Mouse (Mus musculus) liver, adult 2 months (tissue): ENCODE measurements at regions not wholly inside any gene's neighbourhood (a gene's known extent, or its start where the extent isn't known, plus 50 kb on each side); places are given as distances from the start of the nearest gene placed in this dataset.

Source experiments
- CTCF ChIP-seq: fragments of 200-500 bp; IDR thresholded peaks from 2 replicates; pipeline ENCODE4 v1.5.1; 2011; ENCODE audit warnings: low read depth, low read length, control low read depth
- POLR2A ChIP-seq: fragments of 200-500 bp; IDR thresholded peaks from 2 replicates; pipeline ENCODE4 v1.6.1; 2011; ENCODE audit warnings: low read length, control low read depth; ENCODE audit not compliant: insufficient read depth; ENCODE audit errors: extremely low read depth

GRCm38 (mm10) chr13:37532596-37533170 is 187.7 kb downstream of the Ly86 start:
- TF ChIP-seq CTCF, result no peak
- no peak for TF ChIP-seq POLR2A
